Mouse (Mus musculus) embryonic fibroblast, embryonic 13.5 days (primary cell): ENCODE data around the gene Noxo1.

Experiments
- CTCF ChIP-seq: IDR thresholded peaks from 2 replicates; pipeline ENCODE4 v1.5.1; 2011; ENCODE audit warnings: mild to moderate bottlenecking, control low read depth, low read length, moderate library complexity, borderline replicate concordance; ENCODE audit not compliant: insufficient read depth
- POLR2A ChIP-seq: IDR thresholded peaks from 2 replicates; pipeline ENCODE4 v1.6.1; 2011; ENCODE audit warnings: low read depth, mild to moderate bottlenecking, control low read depth, low read length, moderate library complexity

GRCm38 (mm10) chr17:24719494-24720222, 23.6 kb downstream of the Noxo1 start:
- no peak for TF ChIP-seq CTCF
- TF ChIP-seq POLR2A, result peak; percentile 98
